Mouse (Mus musculus) liver, postnatal 0 days (tissue): ENCODE results near the gene Lmf1.

Experiments used
- CTCF ChIP-seq: sonication (generic); IDR thresholded peaks from 2 replicates; pipeline ENCODE4 v1.5.1; 2016; ENCODE audit warnings: antibody characterized with exemption, low read depth
- EP300 ChIP-seq: IDR thresholded peaks from 2 replicates; pipeline ENCODE4 v1.6.1; 2016; ENCODE audit warnings: antibody characterized with exemption, low read depth, mild to moderate bottlenecking

- TF ChIP-seq EP300 (no peak), CTCF (no peak)
These were observed 37.1 kb upstream of the Lmf1 start for GRCm38 (mm10) chr17:25541768-25542167.
